Mouse (Mus musculus) c-Kit-positive CD71-positive TER-119-negative erythroid progenitor cells, embryonic 14.5 days (primary cell): ENCODE measurements around the gene Dtd1.
"Not testable (repeated sequence)": the region's sequence is repeated elsewhere in the genome, so short reads cannot be mapped to it uniquely, and the experiment has no call there.

Experiments used
- DNase-seq: peaks from one replicate; pipeline ENCODE4 v3.0.0-alpha.2; 2013; ENCODE audit warnings: low read depth

Dtd1 gene

GRCm38 (mm10) chr2:144599831-144600687 is at the start of gene Dtd1:
TSS of gene Dtd1 (plus strand) at chr2:144599897.
- DNase-seq: peak; percentile 82

GRCm38 (mm10) chr2:144550529-144550928 is 49.2 kb upstream of the Dtd1 start, which contains the start of gene Rbbp9:
TSS of gene Rbbp9 (minus strand) at chr2:144550869.
- peak; percentile 40 for DNase-seq

- no peak for DNase-seq
Measured at GRCm38 (mm10) chr2:144553905-144554304, 45.8 kb upstream of the Dtd1 start.

- DNase-seq: no peak
Measured at GRCm38 (mm10) chr2:144555286-144555819, 44.3 kb upstream of the Dtd1 start.

DNA sequence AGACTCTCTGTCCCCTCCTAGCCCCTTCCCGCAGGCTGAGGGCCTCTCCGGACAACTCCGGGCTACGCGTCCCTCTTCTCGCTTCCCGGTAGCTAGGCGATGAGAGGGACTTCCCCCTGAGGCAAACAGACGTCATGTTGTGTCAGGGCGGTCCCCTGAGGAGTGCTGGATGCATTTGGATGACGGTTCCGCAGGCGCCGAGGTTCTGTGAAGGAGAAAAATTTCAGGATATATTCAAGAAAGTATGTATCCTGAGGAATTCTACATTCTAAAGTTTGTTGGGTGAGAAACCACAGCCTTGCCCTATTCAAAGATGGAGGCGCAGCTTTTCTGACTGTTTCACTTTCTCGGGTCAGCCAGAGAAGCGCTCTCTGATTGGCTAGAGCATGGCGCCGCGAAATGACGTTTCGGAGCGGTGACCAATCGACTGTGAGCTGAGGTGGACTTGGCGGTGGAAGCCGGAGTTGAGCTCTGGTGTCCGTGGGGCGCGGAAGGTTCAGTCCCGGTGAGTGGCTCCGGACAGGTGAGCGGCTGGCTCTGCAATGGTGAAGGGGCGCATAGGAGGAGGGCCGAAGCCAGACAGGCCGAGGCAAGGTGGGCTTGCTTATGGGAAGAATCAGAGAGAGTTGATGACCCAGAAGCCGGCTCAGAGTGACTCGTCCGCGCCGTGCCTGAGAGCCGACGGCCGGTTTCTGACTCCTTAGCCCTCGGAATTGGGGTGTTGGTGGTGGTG is 43.7 kb upstream of the Dtd1 start, which contains the start of gene Sec23b:
TSS of gene Sec23b (plus strand) at position 410 of the 733 bp plus-strand sequence.
- peak; percentile 96 for DNase-seq

DNA sequence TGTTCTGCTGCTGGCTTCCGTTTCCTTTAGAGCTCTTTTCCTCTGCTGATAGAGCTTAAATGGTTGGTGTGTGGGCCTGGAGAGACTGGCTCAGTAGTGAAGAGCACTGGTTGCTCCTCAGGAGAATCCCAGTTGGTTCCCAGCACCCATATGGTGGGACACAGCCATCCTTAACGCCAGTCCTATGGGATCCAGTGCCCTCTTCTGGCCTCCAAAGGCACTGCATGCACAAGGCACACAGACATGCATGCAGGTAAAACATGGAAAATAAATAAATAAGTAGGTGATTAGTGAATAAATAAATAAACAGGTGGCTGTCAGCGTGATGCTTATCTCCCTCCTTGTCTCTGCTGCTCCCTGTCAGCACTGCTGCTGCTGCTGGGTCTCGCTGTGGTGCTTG is 11.0 kb upstream of the Dtd1 start:
- no peak for DNase-seq

- not testable (repeated sequence) for DNase-seq
Measured at GRCm38 (mm10) chr2:144593036-144593435, 6.7 kb upstream of the Dtd1 start.

- peak; percentile 75 for DNase-seq
Measured at GRCm38 (mm10) chr2:144593951-144594651, 5.6 kb upstream of the Dtd1 start, which contains the start of gene Smim26. TSS of gene Smim26 (plus strand) at chr2:144594054.

- no peak for DNase-seq
Measured at GRCm38 (mm10) chr2:144598006-144598405, 1.7 kb upstream of the Dtd1 start.

- DNase-seq: no peak
Measured at GRCm38 (mm10) chr2:144601576-144601975, 1.9 kb downstream of the Dtd1 start.

GRCm38 (mm10) chr2:144613956-144614355 is 14.3 kb downstream of the Dtd1 start:
- no peak for DNase-seq

GRCm38 (mm10) chr2:144617074-144617874 is 17.6 kb downstream of the Dtd1 start:
- DNase-seq: peak; percentile 16

DNA sequence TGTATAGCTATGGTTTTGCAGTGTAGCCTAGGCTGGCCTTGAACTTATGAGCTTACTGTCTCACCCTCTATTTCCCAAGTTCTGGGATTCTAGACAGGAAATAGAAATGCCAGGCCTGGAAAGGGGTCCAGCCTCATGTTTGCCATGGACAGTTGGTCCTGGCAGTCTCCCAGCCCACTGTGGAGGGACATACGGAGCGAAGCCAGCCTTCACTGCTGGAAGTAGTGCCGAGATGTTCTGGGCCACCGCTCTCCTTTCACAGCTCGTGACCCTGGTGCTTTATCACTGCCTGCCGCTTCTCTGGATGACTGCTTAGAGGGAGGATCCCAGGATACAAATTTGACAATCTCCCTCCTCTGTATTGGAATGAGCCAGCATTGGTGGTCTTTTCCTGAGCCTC is 21.8 kb downstream of the Dtd1 start:
- DNase-seq: no peak

DNA sequence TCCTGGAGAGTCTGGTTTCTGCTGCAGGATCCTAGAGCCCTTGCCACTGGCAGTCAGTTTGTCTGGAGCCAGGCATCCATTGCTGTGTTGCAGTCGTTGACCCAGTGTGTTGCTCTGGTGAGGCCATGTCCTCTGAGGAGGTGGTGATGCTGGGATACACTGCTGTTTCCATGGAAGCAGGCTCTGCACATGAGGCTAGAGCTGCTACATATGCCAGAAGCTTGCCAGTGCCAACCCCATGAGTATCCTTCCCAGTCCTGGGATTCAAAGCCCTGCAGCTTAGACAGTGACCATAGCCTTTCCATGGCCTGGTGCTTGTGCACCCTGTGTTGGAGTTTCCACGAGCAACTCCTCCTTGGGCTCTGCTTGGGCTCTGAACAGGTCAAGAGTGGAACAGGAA is 33.9 kb downstream of the Dtd1 start:
- no peak for DNase-seq

- no peak for DNase-seq
Measured at GRCm38 (mm10) chr2:144634231-144634630, 34.5 kb downstream of the Dtd1 start.

DNA sequence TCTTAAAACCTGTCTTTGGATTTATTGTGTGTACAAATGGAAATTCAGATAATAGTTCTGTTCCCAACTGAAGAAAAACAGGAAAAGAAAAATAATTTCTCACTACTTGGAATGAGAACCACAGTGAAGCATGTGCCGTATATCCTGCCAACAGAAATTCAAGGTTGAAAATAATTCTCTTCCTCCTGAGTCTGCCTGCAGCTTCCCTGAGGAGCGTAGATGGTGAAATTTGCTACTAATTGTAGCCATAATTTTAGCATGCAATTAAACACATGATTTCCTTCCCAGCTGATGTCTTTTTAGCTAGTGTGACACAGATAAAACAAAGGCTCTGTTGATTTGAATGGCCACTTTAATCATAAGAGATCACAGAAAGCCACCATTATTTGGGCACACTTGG is 35.0 kb downstream of the Dtd1 start:
- DNase-seq: no peak

DNA sequence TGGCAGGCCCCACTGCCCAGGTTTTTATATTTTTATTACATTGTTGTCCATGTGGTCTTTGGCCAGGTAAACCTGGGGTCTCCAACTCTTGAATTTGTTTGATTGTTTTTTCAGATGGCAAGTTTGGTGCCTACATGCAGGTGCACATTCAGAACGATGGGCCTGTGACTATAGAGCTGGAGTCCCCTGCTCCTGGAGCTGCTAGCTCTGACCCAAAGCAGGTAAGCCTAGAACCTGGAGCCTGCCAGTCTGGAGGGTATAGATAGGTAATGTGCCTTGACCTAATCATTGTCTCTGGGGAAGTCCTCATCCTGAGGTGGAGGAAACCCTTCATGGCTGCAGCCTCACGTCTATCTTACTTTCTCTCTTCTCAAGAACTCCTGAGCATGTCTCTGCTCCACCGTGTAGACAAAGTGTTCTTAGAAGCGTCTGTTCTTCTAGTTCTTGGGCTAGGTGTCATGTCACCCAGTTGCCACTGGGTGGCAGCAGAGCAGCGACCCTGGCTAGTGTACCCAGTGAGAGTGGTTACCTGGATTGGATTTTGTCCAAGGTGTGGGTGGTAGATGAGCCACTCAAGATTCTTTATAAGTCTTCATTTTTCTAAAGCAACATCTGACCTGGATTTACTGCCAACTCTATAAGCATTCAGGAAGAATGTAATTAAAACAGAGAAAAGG is 36.1 kb downstream of the Dtd1 start:
- DNase-seq: peak; percentile 40

DNA sequence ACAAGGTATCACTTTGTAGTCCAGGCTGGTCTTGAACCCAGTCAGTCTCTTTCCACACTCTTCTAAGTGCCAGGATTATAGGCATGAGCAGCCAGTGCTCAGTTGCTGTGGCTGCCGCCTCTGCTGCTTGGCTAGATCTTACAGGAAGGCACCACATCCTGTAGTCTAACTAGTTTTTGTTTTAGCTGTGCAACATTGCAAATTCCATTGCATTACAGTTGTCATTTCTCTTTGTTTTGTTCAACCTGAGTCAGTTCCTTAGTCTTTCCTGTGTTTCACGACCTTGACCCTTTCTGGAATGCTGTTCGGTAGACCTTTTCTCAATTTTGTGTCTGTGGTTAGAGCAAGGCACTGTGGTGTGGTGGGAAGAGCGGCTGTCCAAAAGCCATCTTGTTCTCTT is 37.5 kb downstream of the Dtd1 start:
- DNase-seq: no peak

GRCm38 (mm10) chr2:144637671-144638395 is 38.1 kb downstream of the Dtd1 start:
- DNase-seq: no peak

DNA sequence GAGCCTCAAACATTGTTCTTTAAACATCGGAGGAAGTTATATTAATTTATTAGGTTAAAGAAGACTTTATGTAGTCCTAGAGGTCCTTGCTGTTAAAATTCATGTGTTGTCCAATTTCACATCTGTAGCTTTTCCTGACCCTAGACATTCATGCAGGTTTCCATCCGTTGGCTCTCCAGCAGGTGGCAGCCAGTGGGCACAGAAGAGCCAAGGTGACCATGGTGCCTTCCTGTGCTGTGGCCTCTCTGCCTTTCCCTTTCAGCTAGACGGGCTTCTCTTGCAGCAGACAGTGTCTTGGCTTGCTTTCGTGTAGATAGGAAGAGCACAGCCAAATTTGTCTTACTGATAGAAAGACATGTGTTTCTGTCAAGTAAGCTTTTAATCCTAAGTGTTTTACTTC is 39.0 kb downstream of the Dtd1 start:
- no peak for DNase-seq
